Mouse (Mus musculus) midbrain, postnatal 0 days (tissue): ENCODE measurements around the gene Ntm. TPM values are rescaled to one million over a fixed set of nuclear protein-coding genes. Genes with fewer than 3 reads are reported as not detected.

Experiments used
- ATAC-seq: fragments of 200-750 bp; cut with Nextera tagmentation; 2 replicates; pipeline ENCODE4 v1.8.0; 2017; ENCODE audit warnings: moderate number of reproducible peaks, mild to moderate bottlenecking, moderate TSS enrichment, moderate library complexity; ENCODE audit not compliant: low FRiP score
- DNase-seq: peaks from one replicate; pipeline ENCODE4 v3.0.0-alpha.2; 2015; ENCODE audit warnings: low spot score
- H3K27ac ChIP-seq: fragments of 300-500 bp; sonication (generic); 2 replicates; pipeline ENCODE4 v1.5.1; 2014; ENCODE audit warnings: low read depth, mild to moderate bottlenecking, low read length, mixed read lengths
- H3K27me3 ChIP-seq: fragments of 300-500 bp; sonication (generic); 2 replicates; pipeline ENCODE4 v1.6.1; 2014; ENCODE audit warnings: low read length, control low read depth, mixed read lengths; ENCODE audit not compliant: insufficient read depth
- H3K36me3 ChIP-seq: fragments of 300-500 bp; sonication (generic); 2 replicates; pipeline ENCODE4 v1.6.1; 2014; ENCODE audit warnings: low read length, control low read depth, mixed read lengths; ENCODE audit not compliant: insufficient read depth
- H3K4me1 ChIP-seq: fragments of 300-500 bp; sonication (generic); 2 replicates; pipeline ENCODE4 v1.6.1; 2014; ENCODE audit warnings: mild to moderate bottlenecking, control low read depth, antibody characterized with exemption, low read length, mixed read lengths; ENCODE audit not compliant: insufficient read depth
- H3K4me2 ChIP-seq: fragments of 300-500 bp; sonication (generic); 2 replicates; pipeline ENCODE4 v1.6.1; 2014; ENCODE audit warnings: low read depth, mild to moderate bottlenecking, low read length, mixed read lengths; ENCODE audit not compliant: poor library complexity, severe bottlenecking
- H3K4me3 ChIP-seq: fragments of 300-500 bp; sonication (generic); 2 replicates; pipeline ENCODE4 v1.5.1; 2014; ENCODE audit warnings: low read depth, mild to moderate bottlenecking, low read length, moderate library complexity
- H3K9ac ChIP-seq: fragments of 300-500 bp; sonication (generic); replicated peaks from 2 replicates; pipeline ENCODE4 v1.6.1; 2014; ENCODE audit warnings: mild to moderate bottlenecking, low read length, moderate library complexity, mixed read lengths; ENCODE audit not compliant: poor library complexity, severe bottlenecking
- H3K9me3 ChIP-seq: fragments of 300-500 bp; sonication (generic); 2 replicates; pipeline ENCODE4 v1.6.1; 2016; ENCODE audit warnings: low read length, control low read depth
- CTCF ChIP-seq: IDR thresholded peaks from 2 replicates; pipeline ENCODE4 v1.5.1; 2016; ENCODE audit warnings: antibody characterized with exemption, mild to moderate bottlenecking
- WGBS: fragments of 180-500 bp; shearing (Covaris S2); extraction: QIAGEN DNeasy Blood & Tissue Kit; methylation state at CpG from one replicate; pipeline ENCODE4 v1.1.7; 2014; 5-methylcytosine and 5-hydroxymethylcytosine counted together
- polyA plus RNA-seq: library from polyadenylated mRNA; unstranded; fragments of >200 nt; fragmentation: Nextera tagmentation; extraction: Ambion mirVana; gene quantifications from 2 replicates; pipeline ENCODE4 v1.2.1, GENCODE M21; 2015
- total RNA-seq: library from RNA; depleted of rRNA; stranded (reverse); fragments of >200 nt; gene quantifications from 2 replicates; pipeline ENCODE4 v1.2.3, GENCODE M21; 2014

Ntm gene
- total and polyA plus RNA-seq, 2 experiments from 2014 or later: 244 to 322 TPM

DNA sequence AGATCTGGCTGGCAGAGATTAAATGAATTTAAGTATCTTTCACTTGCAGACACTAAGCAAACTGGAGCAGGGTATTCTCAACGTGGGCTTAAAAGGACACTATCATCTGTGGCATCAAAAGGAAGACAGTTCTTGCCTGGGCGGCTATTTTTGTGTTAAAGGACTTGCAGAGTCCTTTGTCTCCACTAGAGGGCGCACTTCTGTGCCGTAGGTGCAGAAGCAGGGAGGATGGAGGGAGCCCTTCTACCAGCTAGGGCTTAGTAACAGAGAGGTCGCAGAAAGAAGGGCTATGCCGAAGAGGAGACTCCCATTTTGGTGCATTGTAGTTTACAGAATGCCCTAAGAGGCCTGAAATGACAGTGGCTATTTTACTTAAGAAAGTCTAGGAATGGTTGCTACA lies 308.1 kb downstream of the Ntm start:
- H3K9me3 ChIP-seq: no peaks in the 10 kb centered on the region

DNA sequence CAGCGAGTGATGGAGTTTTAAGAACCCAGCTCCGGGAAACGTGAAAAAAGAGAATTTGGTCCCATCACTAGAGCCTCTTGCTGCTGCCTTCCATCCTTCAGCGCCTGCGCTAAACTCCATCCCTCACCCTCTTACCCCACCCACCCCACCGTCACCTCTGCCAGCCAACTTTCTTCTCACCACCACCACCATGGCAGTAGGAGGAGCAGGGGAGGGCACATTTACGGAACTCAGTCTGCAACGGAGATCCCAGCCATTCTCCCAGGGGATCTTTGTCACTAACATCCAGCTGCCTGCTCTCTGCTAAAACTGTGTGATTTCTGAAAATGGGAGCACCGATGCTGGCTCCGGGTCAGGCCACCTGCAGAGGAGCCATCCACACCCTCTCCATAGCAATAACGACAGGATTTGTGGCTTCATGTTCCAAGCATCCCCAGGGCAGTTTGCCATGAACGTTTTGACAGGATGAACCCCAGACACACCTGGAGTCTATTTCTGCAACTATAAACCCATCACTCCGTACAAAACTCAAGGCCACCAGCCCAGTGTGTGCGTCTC lies 309.2 kb downstream of the Ntm start:
- H3K36me3 ChIP-seq: no peaks in the 10 kb centered on the region
- no peak for TF ChIP-seq CTCF
- ATAC-seq (no peak), DNase-seq (no peak)
- H3K9me3 ChIP-seq: no peaks in the 10 kb centered on the region
- H3K4me2 ChIP-seq: no peak overlapping the region
- no peak overlapping the region for H3K4me3 ChIP-seq
- H3K4me1 ChIP-seq: peaks cover 4% of the 10 kb centered on the region; the same call in 1 of the 2 replicates
- H3K9ac ChIP-seq: no peak overlapping the region
- no peaks in the 10 kb centered on the region for H3K27me3 ChIP-seq
- H3K27ac ChIP-seq: no peak overlapping the region
- WGBS: 65% methylated on average over 14 of the region's 14 CpGs

More for the DNA sequence above, 308.1 kb downstream of the Ntm start:
- 11% methylated on average over 6 of the region's 6 CpGs for WGBS
- DNase-seq: peak; percentile 63
- no peak overlapping the region for H3K4me2 ChIP-seq
- TF ChIP-seq CTCF: peak; percentile 96
- peaks cover 4% of the 10 kb centered on the region; the same call in 1 of the 2 replicates for H3K4me1 ChIP-seq
- no peak for ATAC-seq
- H3K36me3 ChIP-seq: no peaks in the 10 kb centered on the region
- H3K9ac ChIP-seq: no peak overlapping the region
- no peaks in the 10 kb centered on the region for H3K27me3 ChIP-seq
- H3K27ac ChIP-seq: no peak overlapping the region; the same call in 1 of the 2 replicates
- H3K4me3 ChIP-seq: no peak overlapping the region

DNA sequence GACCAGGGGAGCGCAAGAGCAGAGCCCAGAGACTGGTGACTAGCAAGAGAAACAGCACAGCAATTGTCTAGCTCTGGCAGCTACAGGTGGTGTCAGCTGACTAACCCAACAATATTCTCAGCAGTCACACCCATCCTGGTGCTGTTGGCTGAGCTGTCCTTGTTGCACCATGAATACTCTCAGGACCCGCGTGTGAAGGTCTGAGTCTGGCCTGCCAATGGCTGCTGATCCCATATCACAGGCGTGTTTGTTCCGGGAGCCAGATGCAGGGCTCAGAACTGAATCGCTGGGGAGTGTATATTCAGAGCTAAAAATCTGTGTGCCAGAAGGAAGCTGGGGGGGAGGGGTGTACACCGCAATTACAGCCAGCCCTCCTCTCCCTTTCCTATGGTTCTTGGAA lies 310.1 kb downstream of the Ntm start:
- DNase-seq (no peak), ATAC-seq (no peak)
- no peak overlapping the region for H3K27ac ChIP-seq
- H3K4me1 ChIP-seq: peaks cover 4% of the 10 kb centered on the region; the same call in 1 of the 2 replicates
- H3K9me3 ChIP-seq: no peaks in the 10 kb centered on the region
- 69% methylated on average over 7 of the region's 7 CpGs for WGBS
- TF ChIP-seq CTCF: no peak
- no peak overlapping the region for H3K9ac ChIP-seq
- no peaks in the 10 kb centered on the region for H3K27me3 ChIP-seq
- H3K4me3 ChIP-seq: no peak overlapping the region
- H3K4me2 ChIP-seq: no peak overlapping the region
- no peaks in the 10 kb centered on the region for H3K36me3 ChIP-seq

DNA sequence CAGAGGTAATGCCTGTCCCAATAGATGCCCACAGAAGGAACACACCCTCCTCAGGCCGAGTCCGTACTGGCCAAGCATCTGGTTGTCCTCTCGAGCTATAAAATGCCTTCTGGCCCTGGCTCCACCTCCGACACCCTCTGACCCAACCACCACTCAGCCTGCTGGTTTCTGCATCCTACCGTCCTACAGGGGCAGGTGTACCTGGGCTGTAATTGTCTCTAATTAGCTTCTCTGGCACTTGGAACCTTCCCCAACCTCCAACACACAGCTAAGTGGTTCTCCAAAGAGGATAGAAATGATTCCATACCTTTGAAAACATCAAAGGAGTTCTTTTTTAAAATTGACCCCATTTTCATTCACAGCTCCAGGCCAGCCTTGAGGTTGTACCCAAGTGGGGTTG lies 311.1 kb downstream of the Ntm start:
- WGBS: 87% methylated on average over 5 of the region's 5 CpGs
- no peak for ATAC-seq
- no peaks in the 10 kb centered on the region for H3K27me3 ChIP-seq

DNA sequence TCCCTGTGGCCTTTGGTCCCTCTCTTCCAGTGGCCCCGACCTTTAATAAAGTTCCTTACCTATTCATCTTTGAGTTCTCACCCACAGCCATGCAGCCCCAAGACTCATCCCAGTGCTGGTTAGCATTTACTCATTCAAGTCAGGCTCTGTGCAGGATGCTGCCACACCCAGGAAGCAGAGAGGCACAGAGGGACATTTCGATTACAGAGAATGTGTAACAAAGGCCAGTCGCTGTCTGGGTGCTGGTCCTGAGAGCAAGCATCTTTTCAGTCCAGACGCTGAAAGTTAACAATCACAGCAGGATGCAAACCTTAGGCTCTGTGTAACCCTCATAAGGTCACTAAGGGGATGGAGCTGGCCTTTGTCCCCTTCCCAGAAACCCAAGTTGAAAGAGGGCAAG lies 311.7 kb downstream of the Ntm start:
- Histone ChIP-seq H3K4me1 (peaks cover 4% of the 10 kb centered on the region; the same call in 1 of the 2 replicates), H3K27me3 (no peaks in the 10 kb centered on the region), H3K36me3 (no peaks in the 10 kb centered on the region), H3K27ac (no peak overlapping the region), H3K4me3 (no peak overlapping the region), H3K9me3 (no peaks in the 10 kb centered on the region), H3K9ac (no peak overlapping the region), H3K4me2 (no peak overlapping the region)
- ATAC-seq (no peak), DNase-seq (no peak)
- 63% methylated on average over 4 of the region's 4 CpGs for WGBS
- TF ChIP-seq CTCF: no peak

More for the DNA sequence above, 311.1 kb downstream of the Ntm start:
- TF ChIP-seq CTCF: no peak
- Histone ChIP-seq H3K4me1 (peaks cover 4% of the 10 kb centered on the region; the same call in 1 of the 2 replicates), H3K9me3 (no peaks in the 10 kb centered on the region), H3K27ac (no peak overlapping the region), H3K4me3 (no peak overlapping the region), H3K36me3 (no peaks in the 10 kb centered on the region), H3K4me2 (no peak overlapping the region), H3K9ac (no peak overlapping the region)
- no peak for DNase-seq

DNA sequence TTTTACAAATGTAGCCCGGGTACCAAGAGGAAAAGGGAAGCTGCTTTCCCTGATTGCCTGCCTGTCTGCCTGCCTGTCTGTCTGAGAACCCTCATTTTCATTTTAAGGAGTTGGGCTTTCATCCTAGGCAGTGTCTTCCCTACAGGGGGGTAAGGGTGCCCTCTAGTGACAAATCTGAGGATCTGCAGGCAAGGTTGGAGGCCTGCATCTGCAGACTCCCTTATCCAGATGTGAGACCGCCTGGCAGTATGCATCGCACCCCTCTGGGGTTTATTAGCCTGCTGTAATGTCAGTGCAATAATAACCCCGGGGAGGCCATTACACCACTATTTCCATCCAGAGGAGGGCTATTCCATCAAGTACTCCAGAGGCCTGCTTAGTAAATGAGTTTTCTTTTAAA lies 312.3 kb downstream of the Ntm start:
- Histone ChIP-seq H3K27me3 (no peaks in the 10 kb centered on the region), H3K36me3 (no peaks in the 10 kb centered on the region), H3K27ac (no peak overlapping the region), H3K9ac (no peak overlapping the region), H3K4me1 (peaks cover 4% of the 10 kb centered on the region; the same call in 1 of the 2 replicates), H3K9me3 (no peaks in the 10 kb centered on the region), H3K4me2 (no peak overlapping the region), H3K4me3 (no peak overlapping the region)
- peak; percentile 94 for TF ChIP-seq CTCF
- 33% methylated on average over 4 of the region's 4 CpGs for WGBS
- peak; percentile 78 for DNase-seq
- no peak for ATAC-seq
